30 mouse cellular contexts compared by ENCODE assay signal in genomic region chr1:62278586-62278985, GRCm38 (mm10).
"Had no signal": no experiment of that assay in that cellular context is flagged by ENCODE, and none has a peak within 500 bp of the region (broad histone marks: within the 10 kb centered on the region; RNA-seq: fewer than 3 reads in every experiment).

No protein-coding gene starts in this region.

- H3K9me3 ChIP-seq: limb, embryonic 10.5 days; limb, embryonic 12.5 days; limb, embryonic 13.5 days; limb, embryonic 15.5 days; liver, embryonic 12.5 days; liver, embryonic 13.5 days; liver, embryonic 15.5 days; lung, embryonic 15.5 days; megakaryocyte, embryonic 14.5 days; midbrain, embryonic 10.5 days; midbrain, embryonic 12.5 days; midbrain, embryonic 13.5 days; midbrain, embryonic 15.5 days; neural tube, embryonic 12.5 days had no signal

- H3K27ac ChIP-seq: limb, embryonic 10.5 days; limb, embryonic 12.5 days; limb, embryonic 13.5 days; limb, embryonic 15.5 days; liver, embryonic 12.5 days; liver, embryonic 13.5 days; liver, embryonic 14.5 days; liver, embryonic 15.5 days; lung, embryonic 15.5 days; macrophage; midbrain, embryonic 10.5 days; midbrain, embryonic 12.5 days; midbrain, embryonic 13.5 days; midbrain, embryonic 15.5 days; neural tube, embryonic 12.5 days had no signal

- H3K27me3 ChIP-seq: limb, embryonic 12.5 days; limb, embryonic 13.5 days; limb, embryonic 15.5 days; liver, embryonic 12.5 days; liver, embryonic 13.5 days; liver, embryonic 15.5 days; lung, embryonic 15.5 days; megakaryocyte, embryonic 14.5 days; midbrain, embryonic 12.5 days; midbrain, embryonic 13.5 days; midbrain, embryonic 15.5 days; neural tube, embryonic 12.5 days had no signal

- H3K4me3 ChIP-seq: limb, embryonic 10.5 days; limb, embryonic 12.5 days; limb, embryonic 13.5 days; limb, embryonic 15.5 days; liver, embryonic 12.5 days; liver, embryonic 13.5 days; liver, embryonic 15.5 days; lung, embryonic 15.5 days; megakaryocyte, embryonic 14.5 days; midbrain, embryonic 10.5 days; midbrain, embryonic 12.5 days; midbrain, embryonic 13.5 days; midbrain, embryonic 15.5 days; myocyte; neural tube, embryonic 12.5 days had no signal

- H3K36me3 ChIP-seq: limb, embryonic 10.5 days; limb, embryonic 12.5 days; limb, embryonic 13.5 days; limb, embryonic 15.5 days; liver, embryonic 12.5 days; liver, embryonic 13.5 days; liver, embryonic 15.5 days; lung, embryonic 15.5 days; midbrain, embryonic 10.5 days; midbrain, embryonic 12.5 days; midbrain, embryonic 13.5 days; midbrain, embryonic 15.5 days; neural tube, embryonic 12.5 days had no signal

- ATAC-seq: liver, embryonic 12.5 days; liver, postnatal 0 days; lung, postnatal 0 days; midbrain, embryonic 13.5 days; midbrain, embryonic 15.5 days; midbrain, embryonic 16.5 days had no signal

- DNase-seq: left cerebral cortex, postnatal 4 days; liver; liver, embryonic 13.5 days; liver, postnatal 0 days; lung, adult 18-20 months; lung, adult 2 months; lung, postnatal 10 days; lung, postnatal 36 days; lung, postnatal 4 days; midbrain, embryonic 14.5 days had no signal

- H3K9ac ChIP-seq: limb, embryonic 12.5 days; limb, embryonic 13.5 days; limb, embryonic 15.5 days; liver, embryonic 12.5 days; liver, embryonic 13.5 days; liver, embryonic 14.5 days; liver, embryonic 15.5 days; liver, postnatal 0 days; lung, embryonic 15.5 days; midbrain, embryonic 12.5 days; midbrain, embryonic 13.5 days; midbrain, embryonic 15.5 days; neural tube, embryonic 12.5 days had no signal

- H3K4me2 ChIP-seq: limb, embryonic 12.5 days; limb, embryonic 13.5 days; limb, embryonic 15.5 days; liver, embryonic 11.5 days; liver, embryonic 12.5 days; liver, embryonic 13.5 days; liver, embryonic 15.5 days; lung, embryonic 15.5 days; midbrain, embryonic 11.5 days; midbrain, embryonic 12.5 days; midbrain, embryonic 13.5 days; midbrain, embryonic 15.5 days; neural tube, embryonic 12.5 days had no signal

- H3K4me1 ChIP-seq: limb, embryonic 10.5 days; limb, embryonic 13.5 days; limb, embryonic 15.5 days; liver, embryonic 12.5 days; liver, embryonic 13.5 days; liver, embryonic 15.5 days; lung, embryonic 15.5 days; megakaryocyte, embryonic 14.5 days; midbrain, embryonic 10.5 days; midbrain, embryonic 12.5 days; midbrain, embryonic 13.5 days; midbrain, embryonic 15.5 days; neural tube, embryonic 12.5 days had no signal
